Mouse (Mus musculus) B cell, adult 2 months (primary cell): ENCODE measurements around the gene Spag16.
"Not testable (repeated sequence)": the region's sequence is repeated elsewhere in the genome, so short reads cannot be mapped to it uniquely, and the experiment has no call there.

ENCODE experiments used
- DNase-seq, 2 experiments: peaks; one replicate each; pipeline ENCODE4 v3.0.0; 2022

Spag16 gene

GRCm38 (mm10) chr1:69826806-69827703, at the start of gene Spag16:
TSS of gene Spag16 (plus strand) at chr1:69826970.
- no peak for DNase-seq

- DNase-seq: peak; percentile 20 to 32
These were observed 41.6 kb upstream of the Spag16 start for GRCm38 (mm10) chr1:69785129-69785528.

DNA sequence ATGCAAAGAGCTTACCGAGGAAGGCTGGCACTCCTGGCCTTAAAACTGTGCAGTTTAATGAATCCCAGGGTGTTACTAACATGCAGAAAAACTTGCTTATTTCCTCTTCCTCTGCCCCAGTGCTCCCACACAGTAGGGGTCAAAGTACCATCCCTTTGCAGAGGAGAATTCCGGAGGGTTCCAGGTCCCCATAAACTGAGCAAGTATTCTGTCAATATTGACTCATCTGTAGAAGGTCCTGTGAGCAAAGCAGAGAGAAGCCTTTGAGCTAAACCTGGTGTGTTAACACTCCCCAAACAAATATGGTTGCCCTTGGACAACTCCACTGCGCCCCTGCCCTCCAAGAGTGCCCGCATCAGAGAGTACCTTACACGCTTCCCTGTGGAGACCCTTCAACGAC, 40.1 kb upstream of the Spag16 start:
- no peak for DNase-seq

DNA sequence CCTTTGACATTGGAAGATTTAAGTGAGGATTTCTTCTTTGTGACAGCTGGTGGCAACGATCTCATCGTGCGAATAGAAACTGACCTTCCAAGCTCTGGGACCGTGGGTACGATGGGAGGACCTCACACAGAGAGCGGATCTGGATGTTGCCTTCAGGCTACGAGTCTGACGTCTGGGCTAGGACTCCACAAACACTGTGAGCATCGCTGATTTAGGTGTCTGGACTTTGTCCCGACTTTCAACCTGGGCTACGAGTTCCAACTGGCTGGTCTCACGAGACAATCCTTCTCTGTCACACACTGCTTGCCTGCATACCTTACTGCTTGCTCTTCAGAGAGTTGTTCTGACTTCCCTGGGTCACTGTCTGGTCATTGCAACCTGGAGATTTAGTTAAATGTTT, 39.4 kb upstream of the Spag16 start:
- no peak for DNase-seq

- peak; percentile 7 to 20 for DNase-seq
These were observed 36.2 kb upstream of the Spag16 start for GRCm38 (mm10) chr1:69790337-69791250.

DNA sequence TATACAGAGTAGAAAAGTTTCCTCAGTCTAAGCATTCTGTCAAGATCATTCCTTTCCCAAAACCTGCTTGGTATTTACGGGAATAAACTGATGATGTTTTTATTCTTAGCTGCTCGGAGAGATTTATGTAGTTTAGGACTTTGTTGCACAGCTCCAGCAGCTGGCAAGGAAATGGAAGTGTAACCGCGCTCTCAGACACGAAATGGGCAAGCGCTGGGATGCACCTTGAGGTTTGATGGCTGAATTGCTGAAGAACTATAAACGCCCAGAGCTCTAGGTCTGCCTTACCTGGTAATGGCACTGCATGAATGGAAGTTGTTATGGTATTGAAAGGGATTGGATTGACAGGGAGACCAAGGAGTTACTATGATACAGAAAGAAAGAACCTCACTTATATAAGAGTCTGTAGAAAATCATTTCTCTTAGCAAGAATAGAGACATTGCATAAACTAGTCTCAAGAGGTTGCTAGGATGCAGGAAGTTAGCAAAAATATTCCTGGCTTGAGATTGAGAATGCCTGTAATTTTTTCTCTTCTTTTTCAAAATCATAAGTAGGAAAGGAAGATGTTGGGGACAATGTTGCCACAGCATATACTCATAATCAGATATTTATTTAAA, 27.7 kb upstream of the Spag16 start:
- DNase-seq: no peak

- no peak for DNase-seq
These were observed 16.6 kb upstream of the Spag16 start for GRCm38 (mm10) chr1:69810161-69810560.

DNA sequence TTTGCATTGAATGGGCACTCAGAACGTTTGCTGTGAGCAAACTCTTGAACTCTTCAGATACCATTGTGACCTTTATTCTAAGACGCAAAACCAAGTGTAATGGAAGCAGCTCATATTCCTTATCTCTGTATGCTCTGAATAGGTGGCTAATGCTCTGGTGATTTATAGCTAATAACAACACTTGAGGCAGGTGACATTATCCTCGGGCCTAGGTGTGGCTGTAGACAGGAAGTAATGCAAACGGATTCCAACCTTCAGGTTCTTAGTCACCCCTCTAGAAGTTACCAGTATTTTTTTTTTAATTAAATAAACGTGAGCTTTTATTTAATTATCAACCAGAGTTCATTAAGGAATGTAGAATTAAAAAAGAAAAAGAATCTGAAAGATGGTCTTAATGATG, 1.1 kb upstream of the Spag16 start:
- DNase-seq: not testable (repeated sequence)

GRCm38 (mm10) chr1:69828872-69829479, 2.2 kb downstream of the Spag16 start:
- no peak for DNase-seq

DNA sequence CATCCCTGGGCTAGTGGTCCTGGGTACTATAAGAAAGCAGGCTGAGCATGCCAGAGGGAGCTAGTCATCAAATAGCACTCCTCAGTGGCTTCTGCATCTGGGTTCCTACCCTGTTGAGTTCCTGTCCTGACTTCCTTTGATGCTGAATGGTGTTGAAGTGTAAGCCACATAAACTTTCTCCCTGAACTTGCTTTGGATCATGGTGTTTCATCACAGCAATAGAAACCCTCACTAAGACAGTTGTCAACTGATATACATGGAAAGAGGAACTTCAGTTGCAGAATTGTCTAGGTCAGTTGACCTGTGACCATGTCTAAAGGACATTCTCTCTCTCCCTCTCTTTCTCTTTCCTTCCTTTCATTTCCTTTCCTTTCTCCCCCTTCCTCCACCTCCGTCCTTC, 3.8 kb downstream of the Spag16 start:
- DNase-seq: no peak

- no peak for DNase-seq
These were observed 4.2 kb downstream of the Spag16 start for GRCm38 (mm10) chr1:69831002-69831401.

- DNase-seq: not testable (repeated sequence)
These were observed 6.7 kb downstream of the Spag16 start for GRCm38 (mm10) chr1:69833476-69833875.

GRCm38 (mm10) chr1:69853436-69853835, 26.7 kb downstream of the Spag16 start:
- no peak for DNase-seq

DNA sequence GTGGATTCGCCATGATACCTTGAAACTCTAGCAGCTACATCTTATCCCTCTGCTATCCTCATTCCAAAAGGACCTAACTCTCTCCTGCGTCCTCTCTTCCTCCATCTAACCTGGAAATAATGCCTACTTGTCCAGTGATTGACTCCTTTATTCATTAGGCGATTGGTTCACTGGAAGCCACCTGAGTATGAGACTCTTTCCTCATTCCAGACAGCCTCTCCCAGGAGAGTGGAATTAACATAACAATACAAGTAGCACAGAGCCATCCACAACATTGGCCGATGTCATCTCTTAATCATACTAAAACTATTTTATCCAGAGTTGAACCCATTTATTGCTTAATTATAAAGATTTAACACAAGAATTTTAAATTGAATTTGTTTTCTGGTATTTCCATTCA, 41.0 kb downstream of the Spag16 start:
- DNase-seq: no peak

DNA sequence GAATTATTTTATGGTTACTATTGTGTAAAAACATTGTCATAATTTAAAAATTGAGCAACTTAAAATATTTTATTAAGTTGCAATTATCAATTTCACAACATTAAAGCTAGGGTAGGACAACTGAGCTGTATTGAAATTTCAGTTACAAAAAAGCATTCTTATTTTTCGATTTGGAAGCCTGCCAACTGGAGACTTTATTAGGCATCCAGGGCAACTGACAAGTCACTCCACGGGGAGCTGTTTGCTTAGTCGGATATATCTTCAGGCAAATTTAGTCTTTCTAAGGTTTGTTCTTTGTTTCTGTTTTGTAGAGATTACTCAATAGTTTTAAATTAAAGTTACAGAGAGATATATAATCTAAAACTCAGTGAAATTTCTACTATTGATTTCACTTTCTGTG, 129.8 kb downstream of the Spag16 start:
- no peak for DNase-seq

GRCm38 (mm10) chr1:69996874-69997273, 170.1 kb downstream of the Spag16 start:
- no peak for DNase-seq

DNA sequence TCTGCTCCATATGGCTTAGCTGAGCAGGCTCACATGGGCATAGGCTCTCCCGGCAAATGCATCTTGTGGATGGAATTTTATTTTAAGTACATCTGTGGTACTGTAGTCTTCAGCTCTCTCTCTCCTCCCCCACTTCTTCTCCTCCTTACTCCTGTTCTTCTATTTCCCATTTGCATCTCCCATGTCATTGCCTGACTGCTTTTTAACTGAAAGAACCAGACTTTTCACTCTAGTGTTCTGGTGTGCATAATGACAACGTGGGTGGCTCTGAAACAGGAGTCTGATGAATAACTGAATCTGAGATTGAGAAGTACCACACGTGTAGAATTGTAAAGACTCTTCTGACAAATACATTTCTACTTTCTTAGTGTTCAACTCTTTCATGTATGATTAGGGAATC, 186.2 kb downstream of the Spag16 start:
- no peak for DNase-seq

DNA sequence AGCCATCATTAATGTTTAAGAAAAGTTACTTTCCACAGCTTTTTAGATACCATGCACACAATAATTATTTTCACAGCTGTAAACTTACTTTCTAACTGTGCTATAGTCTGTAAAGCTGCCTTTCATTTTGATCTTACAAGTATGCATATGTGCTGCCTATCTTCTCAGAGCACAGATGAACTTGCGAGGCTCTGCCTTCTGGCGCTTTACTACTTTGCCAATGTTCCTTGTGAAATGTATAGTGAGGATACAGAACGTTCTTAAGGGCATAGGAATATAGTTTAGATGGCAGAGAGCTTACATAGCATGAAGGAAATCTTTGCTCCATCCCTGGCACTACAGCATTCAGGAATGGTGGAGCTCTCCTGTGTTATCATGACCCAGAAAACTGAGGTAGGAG, 210.6 kb downstream of the Spag16 start:
- no peak for DNase-seq

- DNase-seq: no peak
These were observed 240.6 kb downstream of the Spag16 start for GRCm38 (mm10) chr1:70067404-70067803.

- no peak for DNase-seq
These were observed 246.7 kb downstream of the Spag16 start for GRCm38 (mm10) chr1:70073440-70073839.

DNA sequence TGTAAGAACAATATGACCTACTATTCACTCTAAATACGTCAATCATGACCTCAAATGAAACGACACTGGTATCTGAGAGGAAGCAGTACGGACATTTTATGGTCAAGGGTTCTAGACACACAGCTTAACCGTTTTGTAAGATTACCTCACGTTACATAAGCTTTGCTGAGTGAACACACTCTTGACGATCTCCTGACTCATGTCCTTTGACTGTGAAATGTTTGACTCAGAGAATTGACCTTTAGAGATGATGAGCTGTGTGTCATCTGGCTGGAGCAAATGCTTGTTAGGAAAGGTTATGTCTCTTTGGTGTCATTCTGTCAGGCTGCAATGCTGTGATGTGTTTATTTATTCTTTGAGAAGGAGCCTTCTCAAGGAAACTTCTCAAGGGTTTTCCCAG, 252.0 kb downstream of the Spag16 start:
- DNase-seq: no peak

DNA sequence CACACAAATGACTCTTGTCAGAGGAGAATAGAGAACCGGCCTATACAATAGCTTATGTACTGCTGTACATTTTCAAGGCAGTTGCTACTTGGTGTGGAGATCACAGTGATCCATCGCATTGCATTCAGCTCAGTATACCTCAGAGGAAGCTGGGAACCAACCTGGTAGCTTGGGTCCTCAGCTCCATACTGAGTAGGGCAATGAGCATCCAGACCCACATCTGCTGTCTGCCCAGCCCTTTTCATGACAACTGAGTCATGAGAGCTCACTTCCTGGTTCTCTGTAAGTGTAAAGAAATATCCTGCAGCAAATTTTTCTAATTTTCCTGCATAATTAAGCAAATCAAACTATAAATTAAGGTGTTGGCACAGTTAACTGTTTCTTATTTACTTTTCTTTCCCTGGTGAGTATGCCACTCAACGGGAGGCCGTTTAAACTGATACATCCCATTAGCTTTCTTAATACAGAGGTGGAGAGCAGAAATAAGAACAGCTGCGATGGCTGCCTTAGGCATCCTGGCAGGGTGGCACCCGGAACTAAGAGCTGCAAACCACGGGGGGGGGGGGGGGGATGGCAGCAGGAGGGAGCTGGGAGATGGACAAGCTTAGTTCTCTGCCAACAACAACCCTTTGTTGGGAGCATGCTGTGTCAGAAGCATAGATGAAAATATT, 255.6 kb downstream of the Spag16 start:
- no peak for DNase-seq
